Mouse (Mus musculus) urinary bladder, postnatal 36 days (tissue): ENCODE data around the gene Ihh.

Experiments
- DNase-seq, 2 experiments: peaks; one replicate each; pipeline ENCODE4 v3.0.0; 2022; ENCODE audit warnings: low spot score in 2 of 2, mixed read lengths in 1 of 2

Ihh gene

GRCm38 (mm10) chr1:74947986-74948670 lies 3.3 kb downstream of the Ihh start:
- no peak for DNase-seq

DNA sequence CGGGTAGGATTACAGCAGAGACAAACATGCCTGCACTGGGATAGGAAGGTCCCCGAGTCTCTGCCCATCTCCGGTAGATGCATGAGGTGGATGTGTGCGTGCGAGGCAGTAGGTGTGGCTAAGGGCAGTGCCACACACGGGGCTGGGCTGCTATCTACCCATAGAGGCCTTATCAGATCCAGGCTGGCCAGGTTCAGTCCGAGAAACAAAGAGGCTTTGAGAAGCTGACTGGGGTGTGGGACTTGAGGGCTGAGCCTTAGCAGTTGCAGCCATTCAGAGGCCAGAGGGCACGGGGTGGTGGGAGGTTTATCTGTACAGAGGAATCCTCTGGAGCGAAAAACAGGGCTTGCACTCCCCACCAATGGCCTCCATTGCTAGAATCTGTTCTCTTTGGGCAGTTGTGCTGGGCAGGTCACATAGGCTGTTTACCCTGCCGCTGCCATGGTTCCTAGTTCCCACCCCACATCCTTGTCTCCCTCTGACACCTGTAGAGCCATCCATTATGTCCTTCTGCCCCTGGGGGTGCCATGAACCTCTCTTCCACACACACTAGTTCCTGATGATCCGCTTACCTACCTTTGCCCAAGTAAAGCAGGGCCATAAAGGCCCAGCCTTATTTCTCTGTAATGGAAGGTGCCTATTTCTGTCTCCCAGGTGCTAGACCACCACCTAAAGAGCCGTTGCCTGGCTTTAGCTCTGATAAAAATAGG lies 9.7 kb downstream of the Ihh start:
- no peak for DNase-seq

GRCm38 (mm10) chr1:74939762-74940161 lies 11.7 kb downstream of the Ihh start:
- no peak for DNase-seq

GRCm38 (mm10) chr1:74936221-74936830 lies 15.1 kb downstream of the Ihh start:
- no peak for DNase-seq

DNA sequence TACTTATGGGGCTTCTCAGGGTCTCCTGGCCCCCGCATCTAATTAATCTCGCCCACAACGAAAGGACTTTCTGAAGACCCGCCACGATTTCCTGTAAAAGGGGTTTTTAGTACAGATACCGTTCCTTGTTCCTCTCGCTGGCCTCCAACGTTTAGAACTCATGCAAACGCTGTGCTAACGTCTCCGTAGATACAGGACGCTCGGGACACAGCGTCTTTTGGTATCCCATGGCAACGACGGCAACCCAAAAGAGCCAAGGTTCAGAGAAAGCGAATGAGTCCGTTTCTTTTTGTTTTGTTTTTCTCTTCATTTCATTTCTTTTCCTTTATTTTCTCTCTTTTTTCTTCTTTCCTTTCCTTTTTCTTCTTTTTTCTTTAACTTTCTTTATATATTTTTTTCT lies 16.1 kb downstream of the Ihh start, which contains the start of gene Cfap65:
TSS of gene Cfap65 (minus strand) at position 198 of the 400 bp plus-strand sequence.
- no peak for DNase-seq

DNA sequence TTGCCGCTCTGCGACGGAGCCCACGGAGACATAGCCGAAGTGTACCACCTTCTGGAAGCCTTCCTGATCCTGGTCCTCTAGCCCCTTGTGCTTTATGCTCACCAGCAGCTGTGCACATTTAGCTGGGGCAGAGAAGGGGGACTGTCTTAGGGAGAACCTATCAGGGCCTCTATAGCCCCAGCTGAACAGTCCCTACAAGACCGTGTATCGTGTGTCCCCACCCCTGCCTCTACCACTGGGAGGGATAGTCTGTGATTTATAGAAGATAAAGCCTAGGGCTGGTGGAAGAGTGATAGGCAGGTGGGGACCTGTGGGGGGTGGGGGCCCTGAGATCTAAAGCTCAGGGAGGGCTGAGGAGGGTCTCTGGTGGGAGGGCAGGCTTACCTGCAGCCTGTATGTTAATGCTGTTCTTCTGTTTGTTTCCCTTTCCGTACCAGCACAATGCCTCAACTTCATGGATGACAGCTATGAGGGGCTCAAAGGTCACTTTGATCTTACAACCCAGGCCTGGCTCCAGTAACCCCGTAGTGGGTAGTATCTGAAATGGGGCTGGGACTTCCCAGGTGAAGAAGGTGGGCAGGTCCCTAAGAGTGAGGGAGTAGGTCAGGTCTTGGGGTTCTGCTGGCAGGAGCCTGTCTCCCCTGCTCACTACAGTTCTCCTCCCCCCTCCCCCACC lies 23.7 kb downstream of the Ihh start:
- DNase-seq = no peak

GRCm38 (mm10) chr1:74926721-74927120 lies 24.8 kb downstream of the Ihh start:
- peak in 1 of 2 experiments; percentile 47 for DNase-seq

DNA sequence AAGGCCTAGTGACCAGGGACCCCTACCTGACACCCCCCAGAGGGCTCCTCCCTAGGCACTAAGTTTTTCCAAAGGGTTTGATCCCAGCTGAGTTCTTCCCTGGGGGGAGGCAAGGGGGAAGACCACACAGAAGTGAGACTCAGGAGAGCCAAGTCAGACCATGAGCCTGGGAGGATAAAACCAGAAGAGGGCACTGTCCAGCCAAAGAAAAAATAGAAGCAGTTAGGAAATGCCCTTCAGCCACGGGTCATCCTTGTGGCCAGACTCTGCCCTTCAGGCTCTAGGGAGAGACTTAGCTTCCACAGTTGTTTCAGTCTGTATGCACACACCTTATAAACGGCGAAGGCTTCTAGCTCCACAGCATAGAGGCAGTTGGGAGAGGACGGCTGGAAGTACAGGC lies 27.0 kb downstream of the Ihh start:
- no peak for DNase-seq

GRCm38 (mm10) chr1:74915706-74916105 lies 35.8 kb downstream of the Ihh start:
- DNase-seq = no peak

DNA sequence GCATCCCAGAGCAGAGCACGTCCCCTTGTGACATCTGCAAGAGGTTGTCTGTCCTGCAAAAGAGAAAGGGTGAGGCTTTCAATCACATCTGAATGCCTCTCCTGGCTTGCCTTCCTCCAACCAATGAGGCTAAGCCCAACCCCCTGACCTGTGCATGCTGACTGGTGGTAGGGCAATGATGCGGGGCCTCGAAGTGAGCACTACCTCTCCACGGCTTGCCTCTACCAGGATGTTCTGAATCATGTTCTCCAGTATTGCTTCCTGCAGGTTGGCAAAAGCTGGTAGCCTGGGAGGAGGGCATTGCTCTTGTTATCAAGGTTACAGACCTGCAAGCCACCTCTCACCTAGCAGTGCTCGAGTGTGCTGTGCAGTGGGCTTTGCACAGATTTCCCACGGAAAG lies 49.3 kb downstream of the Ihh start:
- DNase-seq = no peak

- DNase-seq = peak; percentile 26 to 27
These were observed 49.8 kb downstream of the Ihh start for GRCm38 (mm10) chr1:74901686-74902085.

GRCm38 (mm10) chr1:74900341-74901285 lies 50.9 kb downstream of the Ihh start:
- peak; percentile 64 to 71 for DNase-seq

- DNase-seq = no peak
These were observed 52.6 kb downstream of the Ihh start for GRCm38 (mm10) chr1:74898656-74899431.

DNA sequence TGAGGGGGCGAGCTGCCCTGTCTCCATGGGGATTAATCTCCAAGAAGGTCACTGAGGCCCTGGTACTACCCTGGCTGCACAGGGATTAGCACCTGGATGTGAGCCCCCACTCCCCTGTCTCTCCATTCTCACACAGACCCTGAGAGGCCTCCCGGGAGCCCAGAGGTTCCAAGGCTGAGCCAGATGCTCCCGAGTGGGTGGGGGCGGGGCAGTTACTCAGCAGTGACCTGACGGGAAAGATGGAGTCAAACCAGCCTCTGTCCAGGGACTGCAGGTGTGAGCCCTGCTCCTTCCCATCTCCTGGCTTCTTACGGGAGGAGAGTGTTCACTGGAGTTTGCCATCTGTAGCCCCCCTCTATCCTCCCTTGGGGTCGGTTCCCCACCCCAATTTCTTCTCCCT lies 53.5 kb downstream of the Ihh start:
- no peak for DNase-seq
